Mouse (Mus musculus) neural tube, embryonic 13.5 days (tissue): ENCODE measurements around the gene Hoxb13. TPM values are rescaled to one million over a fixed set of nuclear protein-coding genes. Genes with fewer than 3 reads are reported as not detected.

Source experiments
- ATAC-seq: fragments of 200-750 bp; cut with Nextera tagmentation; 2 replicates; pipeline ENCODE4 v1.8.0; 2017; ENCODE audit warnings: low read depth, mild to moderate bottlenecking, moderate TSS enrichment, moderate library complexity
- H3K27ac ChIP-seq: fragments of 300-500 bp; sonication (generic); replicated peaks from 2 replicates; pipeline ENCODE4 v1.5.1; 2015; ENCODE audit warnings: moderate library complexity, mild to moderate bottlenecking, inconsistent platforms
- H3K27me3 ChIP-seq: fragments of 300-500 bp; sonication (generic); 2 replicates; pipeline ENCODE4 v1.6.1; 2015; ENCODE audit warnings: mild to moderate bottlenecking, inconsistent platforms
- H3K36me3 ChIP-seq: fragments of 300-500 bp; sonication (generic); 2 replicates; pipeline ENCODE4 v1.6.1; 2015; ENCODE audit warnings: mild to moderate bottlenecking, inconsistent platforms
- H3K4me1 ChIP-seq: fragments of 300-500 bp; sonication (generic); replicated peaks from 2 replicates; pipeline ENCODE4 v1.6.1; 2015; ENCODE audit warnings: inconsistent platforms
- H3K4me2 ChIP-seq: fragments of 300-500 bp; sonication (generic); 2 replicates; pipeline ENCODE4 v1.6.1; 2015; ENCODE audit warnings: inconsistent platforms, mild to moderate bottlenecking, moderate library complexity
- H3K4me3 ChIP-seq: fragments of 300-500 bp; sonication (generic); 2 replicates; pipeline ENCODE4 v1.5.1; 2015; ENCODE audit warnings: mild to moderate bottlenecking, inconsistent platforms
- H3K9ac ChIP-seq: fragments of 300-500 bp; sonication (generic); 2 replicates; pipeline ENCODE4 v1.6.1; 2015; ENCODE audit warnings: moderate library complexity, mild to moderate bottlenecking, inconsistent platforms
- H3K9me3 ChIP-seq: fragments of 300-500 bp; sonication (generic); 2 replicates; pipeline ENCODE4 v1.6.1; 2016; ENCODE audit warnings: inconsistent platforms
- WGBS: fragments of 180-500 bp; shearing (Covaris S2); methylation state at CpG from one replicate; pipeline ENCODE4 v1.1.7; 2015; 5-methylcytosine and 5-hydroxymethylcytosine counted together
- polyA plus RNA-seq: library from polyadenylated mRNA; unstranded; fragments of >200 nt; fragmentation: Nextera tagmentation; extraction: Ambion mirVana; gene quantifications from 2 replicates; pipeline ENCODE4 v1.2.1, GENCODE M21; 2015

Gene Hoxb13
- polyA plus RNA-seq, 1 experiment from 2014 or later = not detected

DNA sequence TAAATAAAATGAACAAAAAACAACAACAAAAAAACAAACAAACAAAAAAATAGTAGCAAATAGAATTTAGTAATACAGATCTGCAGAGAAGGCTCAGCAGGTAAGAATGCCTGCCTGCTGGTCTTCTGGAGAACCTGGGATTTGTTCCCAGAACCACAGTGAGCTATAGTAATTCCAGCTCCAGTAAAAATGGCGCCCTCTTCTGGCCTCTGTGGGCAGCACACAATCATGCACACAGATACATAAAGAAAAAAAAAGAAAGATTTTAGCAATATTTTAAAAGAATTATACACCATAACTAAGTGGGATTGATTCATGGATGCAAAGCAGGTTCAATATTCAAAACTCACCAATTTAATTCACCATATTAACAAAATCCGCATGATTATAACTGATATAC lies 29.7 kb downstream of the Hoxb13 start:
- no peak for ATAC-seq
- Histone ChIP-seq H3K27ac (no peak overlapping the region), H3K27me3 (no peaks in the 10 kb centered on the region), H3K9ac (no peak overlapping the region), H3K36me3 (no peaks in the 10 kb centered on the region), H3K4me1 (no peaks in the 10 kb centered on the region), H3K9me3 (no peaks in the 10 kb centered on the region), H3K4me2 (no peak overlapping the region), H3K4me3 (no peak overlapping the region)
- WGBS = 47% methylated on average over 2 of the region's 2 CpGs

DNA sequence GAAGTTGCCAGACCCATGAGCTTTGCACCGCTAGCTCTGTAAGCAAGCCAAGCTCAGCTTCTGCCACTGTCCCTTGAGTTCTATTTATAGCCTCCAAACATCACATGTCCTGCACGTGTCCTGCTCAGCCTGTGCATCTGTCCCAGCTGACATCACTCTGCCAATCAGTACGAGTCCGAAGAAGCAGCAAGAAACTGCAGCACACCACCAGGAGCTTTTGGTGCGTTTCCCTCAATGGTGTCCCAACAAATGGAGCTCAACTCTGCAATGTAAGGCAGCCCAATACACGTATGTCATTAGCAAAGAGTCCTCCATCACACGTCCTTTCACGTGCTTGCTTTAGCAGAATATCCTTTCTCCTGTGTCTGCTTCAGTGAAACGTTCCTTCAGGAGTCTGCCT lies 33.6 kb downstream of the Hoxb13 start:
- Histone ChIP-seq H3K4me1 (no peaks in the 10 kb centered on the region), H3K9ac (no peak overlapping the region), H3K4me3 (no peak overlapping the region), H3K36me3 (no peaks in the 10 kb centered on the region), H3K27me3 (0 out of 2 replicates have a peak, but pooled peaks cover 7% of the 10 kb centered on the region), H3K27ac (no peak overlapping the region), H3K9me3 (no peaks in the 10 kb centered on the region), H3K4me2 (no peak overlapping the region)
- ATAC-seq = no peak
- 86% methylated on average over 9 of the region's 9 CpGs for WGBS

GRCm38 (mm10) chr11:96234906-96235305 lies 40.8 kb downstream of the Hoxb13 start:
- H3K9me3 ChIP-seq = no peaks in the 10 kb centered on the region
- no peak overlapping the region for H3K27ac ChIP-seq
- H3K27me3 ChIP-seq = peaks cover 29% of the 10 kb centered on the region
- no peak overlapping the region for H3K4me3 ChIP-seq
- H3K4me2 ChIP-seq = no peak overlapping the region
- H3K4me1 ChIP-seq = no peaks in the 10 kb centered on the region
- H3K9ac ChIP-seq = no peak overlapping the region
- 4% methylated on average over 12 of the region's 12 CpGs for WGBS
- ATAC-seq = no peak
- no peaks in the 10 kb centered on the region for H3K36me3 ChIP-seq

- WGBS = 4% methylated on average over 7 of the region's 7 CpGs
- Histone ChIP-seq H3K9ac (no peak overlapping the region), H3K4me2 (no peak overlapping the region), H3K36me3 (no peaks in the 10 kb centered on the region), H3K4me3 (no peak overlapping the region), H3K27me3 (peaks cover 6% of the 10 kb centered on the region), H3K9me3 (no peaks in the 10 kb centered on the region), H3K4me1 (no peaks in the 10 kb centered on the region), H3K27ac (no peak overlapping the region)
- ATAC-seq = no peak
Measured at GRCm38 (mm10) chr11:96240211-96240610, 46.1 kb downstream of the Hoxb13 start.

Other genes starting within 250 kb of the Hoxb13 start
- 16.7 and 21.2 TPM in 2 replicates for gene Igf2bp1, start 188.4 kb upstream of the Hoxb13 start, polyA plus RNA-seq
- gene Gip, start 169.8 kb upstream of the Hoxb13 start, polyA plus RNA-seq = not detected in 2 replicates
- 129 TPM in 2 replicates for gene Snf8, start 159.4 kb upstream of the Hoxb13 start, polyA plus RNA-seq
- gene Ube2z, start 128.9 kb upstream of the Hoxb13 start, polyA plus RNA-seq = 31.5 and 33.0 TPM in 2 replicates
- gene Atp5g1, start 118.6 kb upstream of the Hoxb13 start, polyA plus RNA-seq = 605 and 642 TPM in 2 replicates
- not detected in 2 replicates for gene Calcoco2, start 82.4 kb upstream of the Hoxb13 start, polyA plus RNA-seq
- not detected in 2 replicates for gene Ttll6, start 60.5 kb upstream of the Hoxb13 start, polyA plus RNA-seq
- gene Hoxb9, start 77.1 kb downstream of the Hoxb13 start, polyA plus RNA-seq = 72.9 and 74.7 TPM in 2 replicates
- 81.7 and 114 TPM in 2 replicates for gene Hoxb8, start 87.6 kb downstream of the Hoxb13 start, polyA plus RNA-seq
- gene Hoxb7, start 92.3 kb downstream of the Hoxb13 start, polyA plus RNA-seq = 124 and 125 TPM in 2 replicates
- gene Hoxb6, start 98.2 kb downstream of the Hoxb13 start, polyA plus RNA-seq = 171 and 174 TPM in 2 replicates
- gene Hoxb5, start 109.0 kb downstream of the Hoxb13 start, polyA plus RNA-seq = 67.1 and 88.3 TPM in 2 replicates
- gene Hoxb4, start 124.0 kb downstream of the Hoxb13 start, polyA plus RNA-seq = 7.5 and 8.7 TPM in 2 replicates
- gene Hoxb3, start 129.0 kb downstream of the Hoxb13 start, polyA plus RNA-seq = 12.8 and 14.7 TPM in 2 replicates
- gene Hoxb2, start 156.2 kb downstream of the Hoxb13 start, polyA plus RNA-seq = 63.0 and 67.1 TPM in 2 replicates
- 1.2 and 1.6 TPM in 2 replicates for gene Hoxb1, start 171.4 kb downstream of the Hoxb13 start, polyA plus RNA-seq